Mouse (Mus musculus) C2C12 (cell line): ENCODE data around the gene Zbtb16.

ENCODE experiments used
- CEBPB ChIP-seq: IDR thresholded peaks from one replicate; pipeline ENCODE4 v1.6.1; 2011; ENCODE audit warnings: low read depth, mild to moderate bottlenecking, control low read depth, moderate library complexity
- CTCF ChIP-seq: IDR thresholded peaks from one replicate; pipeline ENCODE4 v1.5.1; 2011; ENCODE audit not compliant: control insufficient read depth, insufficient read depth, insufficient read length
- FOSL1 ChIP-seq: IDR thresholded peaks from one replicate; pipeline ENCODE4 v1.8.0; 2011; ENCODE audit warnings: mild to moderate bottlenecking, low read length; ENCODE audit not compliant: poor library complexity, insufficient read depth, severe bottlenecking
- MAX ChIP-seq: IDR thresholded peaks from one replicate; pipeline ENCODE4 v1.6.1; 2011; ENCODE audit warnings: mild to moderate bottlenecking, control low read depth
- MYOD1 ChIP-seq: IDR thresholded peaks from one replicate; pipeline ENCODE4 v1.6.1; 2011; ENCODE audit warnings: low read depth; ENCODE audit not compliant: control insufficient read depth, insufficient read length
- MYOG ChIP-seq: IDR thresholded peaks from one replicate; pipeline ENCODE4 v1.6.1; 2011; ENCODE audit not compliant: control insufficient read depth, insufficient read length; ENCODE audit errors: extremely low read depth
- USF1 ChIP-seq: IDR thresholded peaks from one replicate; pipeline ENCODE4 v1.6.1; 2011; ENCODE audit warnings: low read depth, mild to moderate bottlenecking, control low read depth, moderate library complexity

DNA sequence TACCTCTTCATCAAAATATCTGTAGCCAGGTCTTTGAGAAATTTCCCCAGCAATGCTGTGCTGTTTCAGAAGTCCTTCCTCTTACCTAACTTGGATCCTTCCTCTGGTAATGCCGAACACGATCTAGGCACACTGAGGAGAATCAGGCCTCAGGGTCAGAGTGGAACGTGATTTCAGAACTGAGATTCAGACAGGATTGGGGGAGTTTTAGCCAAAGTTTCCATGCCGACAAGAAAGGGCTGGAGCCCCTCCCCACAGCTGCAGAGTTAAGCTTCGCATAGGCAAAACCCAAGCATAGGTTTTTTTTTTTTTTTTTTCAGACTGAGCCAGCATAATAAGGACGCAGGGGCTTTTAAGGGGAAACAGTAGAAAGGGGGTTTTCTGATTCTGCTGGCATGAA lies 12.2 kb downstream of the Zbtb16 start:
- TF ChIP-seq MYOG (no peak), CTCF (no peak), MYOD1 (no peak), USF1 (no peak), CEBPB (no peak), FOSL1 (no peak), MAX (no peak)
